Mouse (Mus musculus) urinary bladder, postnatal 36 days (tissue): ENCODE data around the gene Rilp.

Experiments used
- DNase-seq, 2 experiments: peaks; one replicate each; pipeline ENCODE4 v3.0.0; 2022; ENCODE audit warnings: low spot score in 2 of 2, mixed read lengths in 1 of 2

Rilp gene

DNA sequence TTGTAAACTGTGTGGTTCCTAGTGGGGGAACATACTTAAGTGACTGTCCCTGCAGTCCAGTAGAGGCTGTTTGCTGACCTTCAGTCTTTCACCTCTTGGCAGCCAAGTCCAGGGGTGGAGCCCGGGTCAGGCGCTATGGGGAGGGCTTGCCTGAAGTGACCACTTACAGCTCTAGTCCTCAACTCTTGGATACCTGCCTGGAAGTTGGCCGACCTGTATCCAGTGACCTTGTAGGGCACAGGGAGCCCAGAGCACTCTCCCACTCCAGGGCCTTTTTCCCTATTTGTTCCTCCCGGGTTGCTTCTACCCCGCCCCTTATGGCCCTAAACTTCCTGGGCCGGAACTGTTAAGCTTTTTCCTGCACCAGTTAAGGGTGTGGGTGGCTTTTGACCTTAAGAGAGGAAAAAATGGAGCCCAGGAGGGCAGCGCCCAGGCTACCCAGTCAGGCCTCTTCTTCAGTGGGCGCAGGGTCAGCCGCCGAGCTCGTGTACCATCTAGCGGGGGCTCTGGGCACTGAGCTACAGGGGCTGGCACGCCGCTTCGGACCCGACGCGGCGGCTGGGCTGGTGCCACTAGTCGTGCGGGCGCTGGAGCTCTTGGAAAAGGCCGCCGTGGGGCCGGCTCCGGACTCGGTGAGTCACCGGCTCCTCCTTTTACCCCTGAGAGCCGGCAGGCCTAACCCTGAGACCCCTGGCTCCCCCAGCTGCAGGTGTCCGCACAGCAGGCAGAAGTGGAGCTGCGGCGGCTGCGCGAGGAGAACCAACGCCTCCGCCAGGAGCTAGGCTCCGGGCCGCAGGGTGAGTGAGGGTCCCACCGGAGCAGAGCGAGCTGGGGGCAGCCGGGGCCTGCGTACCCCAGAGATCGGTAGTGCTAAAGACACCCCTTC, at the start of gene Rilp:
Rilp (plus strand) TSS at position 354 of the 886 bp plus-strand sequence.
- peak; percentile 68 to 69 for DNase-seq

DNA sequence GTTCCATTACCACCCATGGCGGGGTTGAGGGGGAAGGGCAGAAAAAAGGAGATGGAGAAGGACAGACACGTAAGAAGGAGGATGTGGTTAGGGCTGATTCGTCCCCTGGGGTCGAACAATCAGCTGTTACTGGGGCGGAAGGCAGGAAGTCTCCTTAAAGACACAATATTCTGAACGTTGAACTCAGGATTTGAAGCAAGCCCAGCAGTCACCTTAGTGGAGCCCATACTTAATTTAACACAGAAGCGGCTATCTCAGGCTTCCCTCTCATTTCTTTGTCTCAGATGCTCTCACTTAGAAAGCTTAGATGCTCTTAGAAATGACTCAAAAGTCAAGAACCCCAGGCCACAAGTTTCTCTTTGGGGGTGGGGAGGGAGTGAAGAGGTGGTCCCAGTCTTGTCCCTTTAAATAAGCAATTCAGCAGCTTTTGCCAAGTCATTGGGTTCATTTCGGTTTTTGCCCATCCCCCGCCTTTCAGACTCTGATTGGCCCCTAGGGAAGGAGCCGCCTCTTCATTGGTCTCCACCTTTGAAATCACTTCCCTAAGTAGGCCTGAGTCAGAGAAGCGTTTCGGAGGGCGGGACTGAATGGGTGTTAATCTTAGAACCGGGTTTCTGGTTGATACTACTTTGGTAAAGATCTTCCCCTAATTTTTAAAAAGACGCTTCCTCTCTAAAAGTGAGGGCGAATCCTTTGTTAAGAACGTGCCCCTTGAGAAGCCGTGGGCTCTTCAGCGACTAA, 49.6 kb upstream of the Rilp start:
- DNase-seq: peak; percentile 85 to 91

DNA sequence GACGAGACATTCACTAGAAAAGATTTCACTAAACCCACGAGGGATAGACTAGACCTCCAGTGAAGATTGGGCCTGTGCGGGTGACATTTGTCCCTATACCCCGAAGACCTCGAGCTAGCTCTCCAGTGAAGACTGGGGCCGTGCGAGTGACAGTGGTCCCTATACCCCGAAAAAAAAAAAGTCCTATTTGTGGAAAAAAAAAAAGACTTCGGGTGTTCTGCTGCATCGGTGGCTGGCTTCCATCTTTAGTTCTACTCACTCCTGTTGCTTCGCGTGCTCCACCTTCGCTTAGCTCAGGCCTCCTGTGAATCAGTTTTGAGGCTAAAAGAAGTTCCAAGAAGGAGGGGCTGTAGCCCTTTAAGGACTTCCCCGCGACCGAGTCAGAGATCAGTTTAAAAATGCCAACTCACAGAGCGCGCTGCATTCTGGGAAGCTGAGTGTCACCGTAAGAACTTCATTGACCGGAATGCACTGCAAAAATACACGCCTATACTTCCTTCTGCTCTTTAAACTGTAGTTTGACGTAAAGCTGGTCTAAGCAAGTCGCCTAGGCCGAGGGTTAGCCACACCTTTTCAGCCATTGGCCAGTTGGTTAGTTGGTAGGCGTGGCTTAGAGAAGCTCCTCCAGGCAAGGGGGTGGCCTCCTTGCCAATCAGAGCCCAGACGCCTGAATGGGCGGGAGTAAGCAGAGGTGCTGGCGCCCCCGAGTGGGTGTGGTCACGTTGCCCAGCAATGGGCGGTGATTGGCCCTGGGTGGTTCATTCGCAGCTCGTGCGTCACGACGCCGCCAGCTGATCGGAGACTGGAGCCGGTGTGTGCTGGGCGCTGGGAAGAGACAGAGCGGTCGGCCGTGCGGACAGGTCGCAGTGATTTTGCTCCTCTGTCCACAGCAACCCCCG, 48.8 kb upstream of the Rilp start, which contains the start of gene Tlcd2:
Tlcd2 (plus strand) TSS at position 872 of the 899 bp plus-strand sequence.
- DNase-seq: peak; percentile 99 to 100

DNA sequence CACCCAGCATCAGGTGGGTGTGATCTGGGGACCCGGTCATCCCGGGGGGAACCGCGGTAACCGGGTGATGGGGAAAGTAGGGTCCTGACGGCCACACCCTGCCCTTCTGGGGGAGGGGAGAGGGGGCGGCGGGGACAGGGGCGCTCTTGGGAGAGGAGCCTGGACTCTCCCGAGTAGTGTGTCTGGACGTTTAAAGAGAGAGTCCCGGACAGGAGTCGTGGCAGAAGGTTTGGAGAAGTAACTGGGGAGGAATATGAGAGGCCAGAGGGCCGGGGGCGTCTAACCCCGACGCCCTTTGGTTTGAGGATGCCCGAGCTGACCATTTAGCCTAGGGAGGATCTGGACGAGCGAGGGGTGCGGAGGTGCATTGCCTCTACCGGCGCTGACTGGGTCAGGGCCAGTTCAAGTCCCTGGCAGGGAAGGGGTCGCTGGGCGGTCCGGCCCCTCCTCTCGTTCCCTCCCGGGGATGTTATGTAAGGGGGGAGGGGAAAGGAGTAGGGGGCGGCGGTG, 48.1 kb upstream of the Rilp start:
- DNase-seq: no peak

DNA sequence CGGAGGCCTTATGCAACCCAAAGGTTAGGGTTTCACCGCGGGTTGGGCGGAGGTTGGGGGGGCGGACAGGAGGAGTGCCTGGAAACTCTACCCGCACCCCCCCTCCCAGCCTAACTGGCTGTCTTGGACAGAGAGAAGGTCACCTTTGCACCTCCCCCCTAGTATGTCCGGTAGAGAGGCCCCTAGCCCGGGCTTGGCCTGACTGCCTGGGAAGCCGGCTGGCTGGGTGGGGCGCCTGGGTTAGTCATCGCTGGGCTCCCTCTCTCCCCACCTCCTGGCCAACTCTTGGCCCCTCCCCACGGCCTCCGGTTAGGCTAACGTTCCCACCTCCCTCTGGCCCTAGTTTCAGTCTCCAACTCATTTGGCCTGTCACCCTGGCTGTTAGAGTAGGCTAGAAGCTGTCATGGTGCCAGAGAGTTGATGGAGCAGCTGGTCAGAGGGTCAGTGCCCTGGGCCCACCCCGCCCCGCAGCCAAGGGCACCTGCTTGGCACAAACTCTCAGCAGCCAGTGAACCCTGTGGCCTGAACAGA, 47.6 kb upstream of the Rilp start:
- DNase-seq: peak; percentile 85 to 91

DNA sequence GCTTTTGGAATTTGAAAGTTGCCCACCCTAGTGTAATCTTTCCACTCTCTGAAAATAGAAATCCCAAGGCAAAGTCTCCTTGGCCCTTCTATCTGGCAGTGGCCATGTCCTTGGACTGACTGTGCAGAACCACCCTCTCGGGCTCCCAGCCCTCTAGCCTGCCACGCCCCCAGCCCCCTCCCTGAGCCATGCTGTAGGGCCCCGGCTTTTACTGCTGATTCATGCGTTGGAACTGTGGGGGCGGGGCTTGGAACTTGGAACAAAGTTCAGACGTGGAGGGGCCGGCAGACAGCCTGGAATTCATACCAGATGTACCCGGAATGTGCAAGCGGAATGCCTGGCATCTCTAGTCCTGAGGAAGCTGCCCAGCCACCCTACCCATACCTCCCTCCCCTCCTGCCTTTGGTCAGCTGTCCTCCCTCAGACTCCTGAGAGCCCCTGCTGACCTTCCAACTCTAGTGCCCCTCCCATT, 47.0 kb upstream of the Rilp start:
- DNase-seq: peak; percentile 86 to 92

DNA sequence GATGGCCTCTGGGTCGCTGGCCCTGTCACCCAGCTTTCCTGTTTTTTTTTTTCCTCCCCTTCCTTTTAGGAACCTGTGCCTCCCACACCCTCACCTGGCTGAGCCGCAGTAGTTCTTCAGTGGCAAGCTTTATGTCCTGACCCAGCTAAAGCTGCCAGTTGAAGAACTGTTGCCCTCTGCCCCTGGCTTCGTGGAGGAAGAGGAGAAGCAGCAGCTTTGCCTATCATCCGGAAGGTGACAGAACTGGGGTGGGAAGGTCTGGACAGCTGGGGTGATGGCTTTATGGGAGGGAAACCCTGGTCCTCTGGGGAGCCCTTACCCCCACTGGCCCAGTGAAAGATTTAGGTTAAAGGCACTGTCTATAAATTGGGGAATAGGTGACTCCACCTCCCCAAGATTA, 46.3 kb upstream of the Rilp start:
- no peak for DNase-seq

DNA sequence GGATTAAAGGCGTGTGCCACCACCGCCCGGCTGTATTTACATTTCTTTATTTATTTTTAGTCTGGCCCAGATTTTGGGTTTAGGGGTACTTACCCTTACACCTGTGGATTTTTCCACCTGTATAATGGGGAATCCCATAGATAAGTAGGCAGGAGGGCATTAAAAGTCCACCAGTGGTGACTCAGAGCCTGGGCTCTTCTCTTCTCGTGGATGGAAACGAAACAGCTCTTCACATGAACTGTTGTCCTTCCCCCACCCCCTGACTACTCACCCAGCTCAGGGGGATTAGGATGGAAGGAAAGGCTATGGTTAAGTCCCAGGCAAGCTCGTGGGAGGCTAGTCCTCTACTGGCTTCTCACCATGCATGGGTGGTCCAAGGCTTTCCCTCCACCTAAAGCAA, 45.5 kb upstream of the Rilp start:
- no peak for DNase-seq

DNA sequence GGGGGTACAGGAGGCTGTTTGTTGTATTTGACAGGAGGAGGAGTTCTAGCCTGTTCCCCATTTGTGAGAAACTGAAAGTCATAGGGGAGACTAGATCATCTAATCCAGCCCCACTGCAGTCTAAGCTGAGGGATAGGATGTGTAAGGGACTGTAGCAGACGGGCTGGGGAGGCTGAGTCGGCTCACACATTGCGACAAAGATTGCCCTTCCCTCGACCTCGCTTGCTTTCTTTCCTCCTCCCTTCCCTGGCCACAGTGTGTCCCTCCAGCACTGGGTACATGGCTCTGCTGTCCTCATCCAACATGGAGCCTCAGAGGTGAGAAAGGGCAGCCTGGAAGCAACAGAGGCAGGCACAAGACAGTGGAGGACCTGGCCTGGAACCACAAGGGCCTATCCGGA, 44.8 kb upstream of the Rilp start:
- no peak for DNase-seq

DNA sequence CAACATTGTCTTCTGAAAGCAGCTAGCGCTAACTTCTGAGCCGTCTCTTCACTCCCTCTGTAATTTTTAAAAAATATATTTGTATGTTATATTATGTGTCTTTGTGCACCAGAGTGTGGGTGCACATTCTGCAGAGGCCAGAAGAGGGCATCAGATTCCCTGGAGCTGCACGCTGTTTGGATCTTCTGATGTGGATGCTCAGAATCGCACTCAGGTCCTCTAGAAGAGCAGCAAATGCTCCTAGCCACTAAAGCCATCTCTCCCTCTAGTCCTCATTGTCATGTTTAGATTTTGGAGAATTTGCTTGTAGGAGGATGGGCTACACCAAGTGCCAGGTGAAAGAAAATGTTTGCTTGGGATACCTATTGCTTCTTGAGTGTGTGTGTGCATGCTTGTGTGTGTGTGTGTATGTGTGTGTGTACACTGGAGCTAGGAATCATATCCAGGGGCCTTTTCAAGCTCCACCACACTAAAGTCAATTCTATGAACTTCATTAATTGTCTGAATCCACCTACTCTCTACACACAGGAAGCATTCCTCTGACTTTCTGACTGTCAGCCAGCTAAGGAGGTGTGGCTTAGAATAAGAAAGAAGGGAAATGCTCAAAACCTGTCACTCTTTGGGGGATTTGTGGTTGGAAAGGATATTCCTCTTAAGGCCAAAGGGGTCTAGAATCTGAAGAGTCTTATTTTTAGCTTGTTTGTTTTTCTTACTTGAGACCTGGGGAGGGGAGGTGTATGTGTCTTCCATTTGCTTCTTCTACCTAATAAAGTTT, 43.0 kb upstream of the Rilp start:
- DNase-seq: no peak

DNA sequence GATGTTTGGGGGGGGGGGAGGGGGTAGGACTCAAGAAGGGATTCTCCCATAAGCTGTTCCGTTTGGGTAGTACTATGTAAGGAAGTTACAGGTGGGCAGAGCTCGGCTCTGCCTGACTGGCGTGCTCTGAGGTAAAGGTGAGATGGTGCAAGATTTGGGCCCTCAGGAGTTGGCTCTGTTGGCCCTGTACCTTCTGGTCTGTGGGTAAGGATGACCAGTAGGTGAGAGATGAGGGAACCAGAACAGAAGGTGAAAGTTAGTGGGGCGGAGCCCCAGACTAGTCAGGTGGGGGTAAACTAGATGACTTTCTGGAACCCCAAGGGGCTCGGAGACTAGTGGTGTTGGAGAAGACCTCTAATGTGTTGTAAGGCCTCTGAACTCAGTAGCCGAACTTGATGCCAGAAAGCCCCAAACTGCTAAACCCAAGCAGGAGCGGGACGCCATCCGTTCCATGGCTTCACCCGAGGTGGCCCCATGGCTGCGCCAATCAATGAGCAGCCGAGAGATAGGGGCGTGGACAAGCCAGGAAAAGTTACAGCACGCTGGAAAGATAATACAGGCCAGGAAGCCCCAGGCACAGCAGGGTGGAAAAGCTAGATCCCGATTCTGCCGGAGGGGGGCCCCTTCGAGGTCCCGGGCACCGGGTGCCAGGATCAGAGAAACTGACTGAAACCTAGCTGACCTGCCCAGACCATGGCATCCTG, 42.2 kb upstream of the Rilp start:
- peak in 1 of 2 experiments; percentile 60 for DNase-seq

DNA sequence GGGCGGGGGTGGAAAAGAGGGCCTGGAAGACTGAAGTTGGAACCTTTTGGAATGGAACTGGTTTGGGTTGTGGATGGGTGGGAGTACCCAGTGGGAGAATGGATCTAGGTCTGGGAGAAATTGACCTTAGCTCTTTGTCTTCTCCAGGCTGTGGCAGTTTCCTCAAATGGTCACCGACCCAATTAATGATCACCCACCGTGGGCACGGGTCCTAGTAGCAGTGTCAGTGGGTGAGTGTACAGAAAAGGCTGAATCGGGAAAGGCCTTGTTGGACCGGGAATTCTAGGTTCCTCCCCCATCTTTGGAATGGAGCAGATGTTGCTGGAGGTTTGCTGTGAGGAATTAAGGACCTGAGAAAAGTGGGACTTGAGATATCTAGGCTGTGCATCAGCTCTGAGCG, 41.5 kb upstream of the Rilp start:
- DNase-seq: no peak

DNA sequence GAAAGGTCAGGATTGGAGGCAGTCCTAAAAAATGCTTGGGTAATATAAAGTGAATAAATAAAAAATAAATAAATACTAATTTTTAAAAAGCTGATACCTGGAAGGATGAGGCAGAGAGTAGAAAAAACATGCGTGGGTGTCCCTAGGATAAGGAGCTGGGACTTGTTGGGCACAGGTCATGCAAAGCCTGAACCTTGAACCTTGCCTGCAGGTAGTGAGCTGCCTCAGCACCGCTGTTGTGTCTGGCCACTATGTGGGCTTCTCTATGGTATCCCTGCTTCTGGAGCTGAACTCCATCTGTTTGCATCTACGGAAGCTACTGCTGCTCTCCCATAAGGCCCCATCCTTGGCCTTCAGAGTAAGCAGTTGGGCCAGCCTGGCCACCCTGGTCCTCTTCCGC, 40.6 kb upstream of the Rilp start:
- no peak for DNase-seq

DNA sequence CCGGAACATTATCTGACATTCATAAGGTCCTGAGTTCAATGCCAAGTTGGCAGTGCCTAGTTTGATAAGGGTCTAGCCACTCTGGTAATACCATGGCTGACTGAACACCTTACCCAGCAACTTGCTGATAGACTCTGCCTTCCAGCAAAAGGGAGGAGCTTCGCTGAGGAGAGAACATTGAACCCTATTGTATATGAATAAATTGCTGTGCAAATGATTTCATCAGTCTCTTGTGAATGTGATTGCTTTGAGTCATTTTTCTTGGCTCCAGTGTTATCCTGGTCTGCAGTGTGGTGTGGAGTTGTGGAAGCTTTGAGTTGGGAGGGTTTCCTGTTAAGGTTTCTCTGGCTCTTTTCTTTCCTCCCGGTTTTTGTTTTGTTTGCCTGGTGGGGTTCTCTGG, 39.2 kb upstream of the Rilp start:
- no peak for DNase-seq

DNA sequence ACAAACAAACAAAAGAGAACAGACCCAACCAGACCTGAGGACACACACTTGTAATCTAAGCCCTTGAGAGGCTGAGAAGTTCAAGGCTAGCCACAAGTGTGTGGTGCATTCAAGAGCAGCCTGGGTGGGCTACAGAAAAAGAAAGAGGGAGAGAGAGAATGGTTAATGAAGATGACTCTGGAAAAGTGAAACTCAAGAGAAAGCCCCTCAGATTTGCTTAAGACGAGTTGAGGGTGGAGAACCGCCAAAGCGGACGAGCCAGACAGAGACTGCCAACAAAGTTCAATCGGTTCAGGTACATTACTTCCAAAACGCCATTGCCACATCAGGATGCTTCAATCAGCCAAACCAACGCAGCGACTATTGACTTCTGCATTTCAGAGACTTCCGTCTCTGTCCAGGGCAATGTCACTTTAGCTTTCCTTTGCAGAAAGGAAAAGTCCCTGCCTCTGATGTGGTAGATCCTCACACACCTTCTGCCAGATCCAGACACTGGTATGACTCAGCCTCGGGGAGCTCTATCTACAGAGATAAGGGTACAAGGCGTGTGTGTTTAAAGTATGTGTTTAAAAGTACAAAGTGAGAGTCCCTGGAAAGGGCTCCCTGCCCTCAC, 37.3 kb upstream of the Rilp start:
- DNase-seq: no peak

DNA sequence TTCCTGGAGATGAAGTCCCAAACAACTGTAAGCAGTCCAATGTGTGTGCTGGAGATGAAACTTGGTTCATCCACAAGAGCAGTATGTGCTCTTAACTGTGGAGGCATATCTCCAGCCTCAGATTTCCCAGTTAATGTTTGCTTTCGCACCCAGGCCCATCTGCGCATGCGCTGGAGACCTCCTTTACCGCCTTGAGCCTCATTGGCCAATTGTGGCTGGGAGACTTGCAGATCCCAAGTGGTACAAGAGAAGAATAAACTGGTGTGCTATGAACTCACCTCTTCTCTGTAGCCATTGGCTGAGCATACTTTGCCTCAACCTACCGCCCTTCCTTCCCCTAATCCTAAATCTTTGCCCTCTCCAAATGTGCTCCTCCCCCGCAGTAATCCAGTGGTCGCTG, 36.5 kb upstream of the Rilp start:
- DNase-seq: no peak

DNA sequence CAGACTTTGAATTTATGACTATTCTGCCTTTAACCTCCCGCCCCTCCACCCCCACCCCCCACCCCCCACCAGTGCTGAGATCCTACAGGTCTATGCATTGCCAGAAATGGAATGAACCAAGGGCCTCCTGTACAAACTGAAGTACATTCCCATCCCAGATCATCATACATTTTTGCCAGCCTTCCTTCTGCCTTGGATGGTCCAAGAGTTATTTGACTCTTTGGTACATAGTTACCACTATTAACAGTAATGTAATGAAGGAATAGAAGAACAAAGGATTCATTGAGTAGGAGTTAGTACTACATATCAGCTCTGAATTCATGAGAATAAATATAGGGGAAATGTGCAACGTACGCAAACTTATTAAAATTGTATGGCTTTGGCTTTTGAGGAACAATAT, 23.7 kb upstream of the Rilp start:
- no peak for DNase-seq

DNA sequence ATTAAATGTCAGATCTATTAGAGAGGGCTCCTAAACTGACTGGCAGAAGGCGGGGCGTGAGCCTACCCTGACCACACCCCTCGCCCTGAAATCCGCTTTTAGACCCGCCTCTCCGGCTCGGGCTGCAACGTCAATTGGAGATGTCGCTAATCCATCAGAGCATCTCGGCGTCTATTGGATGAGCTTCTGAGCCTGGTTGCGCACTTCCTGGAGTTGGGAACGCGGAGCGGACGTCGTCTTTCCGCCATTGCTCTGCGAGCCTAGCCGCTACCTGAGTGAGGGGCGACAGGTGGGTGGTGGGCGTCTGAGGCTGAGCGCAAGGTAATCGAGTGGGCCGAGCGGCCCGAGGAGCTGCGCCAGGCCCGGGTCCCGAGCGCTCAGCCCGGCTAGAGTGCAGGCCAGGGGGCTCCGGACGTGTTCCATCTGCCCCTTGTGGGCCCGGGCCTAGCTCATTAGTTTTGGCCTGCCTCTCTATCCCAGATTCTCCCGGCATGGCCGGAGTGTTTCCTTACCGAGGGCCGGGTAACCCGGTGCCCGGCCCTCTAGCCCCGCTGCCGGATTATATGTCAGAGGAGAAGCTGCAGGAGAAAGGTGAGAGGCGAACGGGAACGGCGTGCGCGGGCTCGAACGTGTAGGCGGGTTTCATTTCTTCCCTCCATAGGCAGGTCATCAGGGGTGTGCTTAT, 23.2 kb upstream of the Rilp start, which contains the start of gene Prpf8:
Prpf8 (plus strand) TSS at position 216 of the 685 bp plus-strand sequence.
- peak; percentile 97 for DNase-seq

DNA sequence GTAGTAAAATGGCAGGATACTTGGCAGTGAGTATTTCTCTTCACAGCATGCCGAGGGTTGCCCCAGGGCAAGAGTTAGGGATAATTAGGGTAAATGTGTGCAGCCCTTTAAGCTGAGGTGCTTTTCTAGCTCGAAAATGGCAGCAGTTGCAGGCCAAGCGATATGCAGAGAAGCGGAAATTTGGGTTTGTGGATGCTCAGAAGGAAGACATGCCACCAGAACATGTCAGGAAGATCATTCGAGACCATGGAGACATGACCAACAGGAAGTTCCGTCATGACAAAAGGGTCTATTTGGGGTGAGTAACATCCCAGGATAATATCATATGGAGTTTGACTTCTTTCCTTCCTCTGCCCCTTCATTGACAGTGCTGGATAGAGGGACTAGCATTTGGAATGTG, 22.4 kb upstream of the Rilp start:
- no peak for DNase-seq
